Mouse (Mus musculus) thymus, adult 2 months (tissue): ENCODE measurements at regions not wholly inside any gene's neighbourhood (a gene's known extent, or its start where the extent isn't known, plus 50 kb on each side); places are given as distances from the start of the nearest gene placed in this dataset.

Experiments used
- CTCF ChIP-seq: fragments of 200-500 bp; IDR thresholded peaks from 2 replicates; pipeline ENCODE4 v1.5.1; 2012; ENCODE audit warnings: mild to moderate bottlenecking, control low read depth, low read length, moderate library complexity, borderline replicate concordance; ENCODE audit not compliant: control insufficient read depth, poor library complexity, insufficient read depth; ENCODE audit errors: extremely low read depth
- POLR2A ChIP-seq: fragments of 200-500 bp; IDR thresholded peaks from 2 replicates; pipeline ENCODE4 v1.6.1; 2012; ENCODE audit warnings: mild to moderate bottlenecking, low read length, control low read depth, moderate library complexity; ENCODE audit not compliant: control insufficient read depth, poor library complexity, insufficient read depth; ENCODE audit errors: extremely low read depth

- no peak for TF ChIP-seq CTCF
- no peak for TF ChIP-seq POLR2A
These were observed 72.6 kb upstream of the Cpsf6 start for GRCm38 (mm10) chr10:117452190-117452950.
